Mouse (Mus musculus): ENCODE data around the gene Ank3. TPM values are rescaled to one million over a fixed set of nuclear protein-coding genes. Genes with fewer than 3 reads are reported as not detected.
"Not testable (repeated sequence)": the region's sequence is repeated elsewhere in the genome, so short reads cannot be mapped to it uniquely, and the experiment has no call there.

The Ank3 gene
- polyA plus RNA-seq (2015; fragmentation: Nextera tagmentation; extraction: Ambion mirVana): 21.6 and 30.6 TPM in 2 replicates

DNA sequence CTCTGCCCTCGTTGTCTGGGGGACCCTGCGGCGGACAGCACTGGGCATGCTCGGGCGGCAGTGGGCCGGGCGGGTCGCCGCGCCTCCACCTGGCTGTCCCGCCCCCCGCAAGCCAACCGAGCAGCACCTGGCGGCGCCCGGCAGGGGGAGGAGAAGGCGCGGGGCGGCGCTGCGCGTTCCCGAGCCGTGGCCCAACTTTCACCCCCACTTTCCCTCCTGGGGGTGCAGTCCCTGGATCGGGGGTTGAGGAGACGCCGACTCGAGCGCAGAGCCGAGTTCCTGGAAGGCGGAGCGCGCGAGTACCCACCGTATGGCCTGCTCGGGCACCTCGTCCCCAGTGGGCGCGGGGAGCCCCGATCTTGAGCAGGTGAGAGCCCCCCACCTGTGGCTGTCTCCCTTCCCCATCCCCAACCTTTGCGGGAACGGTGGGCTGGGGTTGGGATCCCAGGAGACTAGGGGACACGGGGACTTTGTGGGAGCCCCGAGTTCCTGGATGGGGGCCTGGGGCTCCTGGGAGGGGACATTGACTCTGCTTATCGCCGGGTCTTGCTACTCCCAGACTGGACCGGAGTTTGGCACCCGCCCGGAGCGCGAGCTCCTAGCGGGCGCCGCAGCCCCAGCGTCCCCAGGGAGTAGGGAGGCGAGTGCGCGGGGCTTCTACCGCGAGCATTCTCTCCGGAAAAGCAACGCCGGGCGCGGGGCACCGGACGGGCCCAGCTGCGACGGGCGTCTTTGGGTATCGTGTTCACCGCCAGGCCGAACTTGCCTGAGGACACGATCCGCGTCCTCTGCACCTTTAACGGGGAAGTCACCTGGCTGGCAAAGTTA is at the start of gene Ank3:
Gene Ank3, plus strand, starts transcription at position 11 of the 828 bp plus-strand sequence.
- peak; percentile 53 for TF ChIP-seq CTCF (IDR thresholded peaks at IDR 0.05; ENCODE audit: low read depth)
- ATAC-seq: peak; percentile 62
- H3K27ac ChIP-seq (ENCODE audit: low read depth, low read length): no peak within 1 kb of the TSS
- peaks cover 22% of the 10 kb centered on the region for H3K27me3 ChIP-seq (replicated peaks; ENCODE audit: control insufficient read depth, insufficient read depth, low read length)
- no peaks in the 10 kb centered on the region for H3K36me3 ChIP-seq (ENCODE audit: control insufficient read depth, insufficient read depth)
- H3K4me3 ChIP-seq (ENCODE audit: low read depth, low read length): peak within 1 kb of the TSS; percentile 61
- H3K4me1 ChIP-seq (replicated peaks; ENCODE audit: control insufficient read depth, insufficient read depth, low read length): no peaks in the 10 kb centered on the region
- under 1% methylated on average over 69 of the region's 77 CpGs for WGBS
- H3K9ac ChIP-seq (ENCODE audit: low read depth, low read length): peak within 1 kb of the TSS; percentile 53
- H3K4me2 ChIP-seq (replicated peaks; ENCODE audit: low read depth): peak within 1 kb of the TSS; percentile 100
- H3K9me3 ChIP-seq (ENCODE audit: control insufficient read depth): no peaks in the 10 kb centered on the region

DNA sequence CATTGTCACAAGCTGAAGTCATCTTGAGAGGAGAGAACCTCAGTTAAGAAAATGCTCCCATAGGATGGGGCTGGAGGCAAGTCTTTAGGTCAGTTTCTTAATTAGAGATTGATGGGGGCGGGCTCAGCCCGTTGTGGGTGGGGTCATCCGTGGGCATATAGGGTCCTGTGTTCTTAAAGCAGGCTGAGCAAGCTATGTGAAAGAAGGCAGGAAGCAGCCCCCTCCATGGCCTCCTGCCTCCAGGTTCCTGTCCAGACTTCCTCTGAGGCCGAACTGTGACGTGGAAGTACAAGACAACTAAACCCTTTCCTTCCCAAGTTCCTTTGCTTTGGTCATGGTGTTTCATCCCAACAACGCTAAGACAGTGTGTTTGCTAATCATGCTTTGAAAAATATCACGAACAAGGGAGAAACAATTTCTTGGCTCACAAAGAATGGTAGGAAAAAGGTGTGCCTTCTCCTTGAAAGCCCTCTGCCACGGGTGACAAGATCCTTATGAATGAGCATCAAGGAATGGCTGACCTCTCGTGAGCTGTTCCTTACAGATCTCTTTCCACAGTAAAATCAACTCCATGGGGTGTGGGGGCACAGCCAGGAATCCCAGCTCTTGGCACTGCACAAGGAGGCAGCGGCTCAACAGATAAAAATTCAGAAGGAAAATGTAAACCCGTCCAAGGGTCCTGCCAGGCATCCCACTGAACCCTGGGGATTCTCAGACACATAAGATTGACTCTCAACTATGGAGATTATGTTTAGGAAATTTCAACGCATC is 47.3 kb upstream of the Ank3 start:
- Histone ChIP-seq H3K9me3 (ENCODE audit: control insufficient read depth) (no peaks in the 10 kb centered on the region), H3K36me3 (ENCODE audit: control insufficient read depth, insufficient read depth) (0 out of 2 replicates have a peak, but pooled peaks cover under 1% of the 10 kb centered on the region), H3K27ac (ENCODE audit: low read depth, low read length) (peak overlapping the region; percentile 55), H3K4me3 (ENCODE audit: low read depth, low read length) (peak overlapping the region; percentile 80), H3K4me1 (replicated peaks; ENCODE audit: control insufficient read depth, insufficient read depth, low read length) (peaks cover 3% of the 10 kb centered on the region), H3K4me2 (replicated peaks; ENCODE audit: low read depth) (peak overlapping the region; percentile 92), H3K27me3 (replicated peaks; ENCODE audit: control insufficient read depth, insufficient read depth, low read length) (no peaks in the 10 kb centered on the region), H3K9ac (ENCODE audit: low read depth, low read length) (peak overlapping the region; percentile 69; the same call in 1 of the 2 replicates)
- no peak for ATAC-seq
- WGBS: 6% methylated on average over 12 of the region's 12 CpGs
- no peak for TF ChIP-seq CTCF (IDR thresholded peaks at IDR 0.05; ENCODE audit: low read depth)

DNA sequence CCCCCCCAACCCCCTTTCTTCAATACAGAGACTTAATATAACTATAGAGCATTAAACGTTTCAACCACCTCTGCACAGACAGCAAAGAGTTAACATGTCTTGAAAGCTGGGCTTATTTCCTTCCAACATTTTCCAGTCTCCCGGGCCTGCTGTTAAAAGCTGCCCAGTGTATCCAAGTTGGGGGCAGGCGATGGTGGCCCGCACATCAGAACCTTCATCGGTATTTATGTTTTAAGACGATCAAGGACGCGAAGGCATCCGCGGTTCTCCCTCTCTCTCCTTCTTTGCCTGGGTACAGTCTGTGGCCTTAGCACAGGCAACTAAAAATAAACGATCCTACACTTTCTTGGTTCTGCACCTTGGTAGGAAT is 46.7 kb upstream of the Ank3 start:
- Histone ChIP-seq H3K27me3 (replicated peaks; ENCODE audit: control insufficient read depth, insufficient read depth, low read length) (no peaks in the 10 kb centered on the region), H3K9ac (ENCODE audit: low read depth, low read length) (peak overlapping the region; percentile 69), H3K36me3 (ENCODE audit: control insufficient read depth, insufficient read depth) (no peaks in the 10 kb centered on the region), H3K27ac (ENCODE audit: low read depth, low read length) (peak overlapping the region; percentile 55), H3K4me3 (ENCODE audit: low read depth, low read length) (peak overlapping the region; percentile 80), H3K9me3 (ENCODE audit: control insufficient read depth) (0 out of 2 replicates have a peak, but pooled peaks cover under 1% of the 10 kb centered on the region), H3K4me2 (replicated peaks; ENCODE audit: low read depth) (peak overlapping the region; percentile 92), H3K4me1 (replicated peaks; ENCODE audit: control insufficient read depth, insufficient read depth, low read length) (peaks cover 3% of the 10 kb centered on the region)
- TF ChIP-seq CTCF (IDR thresholded peaks at IDR 0.05; ENCODE audit: low read depth): no peak
- under 1% methylated on average over 11 of the region's 11 CpGs for WGBS
- ATAC-seq: no peak

DNA sequence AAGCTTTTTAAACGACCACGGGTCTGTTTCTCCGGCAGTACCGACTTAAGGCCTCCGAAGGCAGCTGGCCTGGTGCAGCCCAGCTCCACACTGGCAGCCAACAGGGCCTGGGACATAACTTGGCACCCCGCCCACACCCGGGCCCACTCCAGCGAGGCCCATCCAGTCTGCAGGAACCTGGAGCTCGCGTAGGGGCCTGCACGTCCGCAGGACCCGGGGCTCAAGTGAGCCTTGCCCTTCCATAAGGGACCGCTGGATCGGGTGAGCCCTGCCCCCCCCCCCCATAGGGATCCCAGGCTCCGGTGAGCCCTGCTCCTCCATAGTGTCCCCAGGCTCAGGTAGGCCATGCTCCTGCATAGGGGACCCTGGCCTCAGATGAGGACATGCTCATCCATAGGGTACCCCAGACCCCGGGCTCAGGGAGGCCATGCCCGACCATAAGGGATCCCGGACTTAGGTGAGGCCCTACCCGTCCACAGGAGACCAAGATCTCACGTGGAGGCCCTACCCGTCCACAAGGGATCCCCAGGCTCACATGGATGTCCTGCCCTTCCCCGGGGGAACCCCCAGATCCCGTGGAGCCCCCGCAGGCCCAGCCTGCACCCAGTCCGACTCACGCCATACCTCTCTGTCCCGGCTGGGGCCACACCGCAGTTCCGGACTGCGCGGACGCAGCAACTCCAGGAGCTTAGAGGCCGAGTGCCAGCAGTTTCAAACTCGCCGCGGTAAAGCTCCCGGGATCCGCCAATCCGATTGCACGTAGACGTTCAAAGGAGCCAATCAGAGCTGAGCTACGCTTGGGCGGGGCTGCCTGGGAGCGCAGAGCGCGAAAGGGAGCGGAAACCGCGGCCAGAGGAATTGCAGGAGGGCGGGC is 46.1 kb upstream of the Ank3 start, which contains the start of gene Cdk1:
Gene Cdk1, minus strand, starts transcription at position 727 of the 874 bp plus-strand sequence.
- peak within 1 kb of the TSS; percentile 55 for H3K27ac ChIP-seq (ENCODE audit: low read depth, low read length)
- no peaks in the 10 kb centered on the region for H3K27me3 ChIP-seq (replicated peaks; ENCODE audit: control insufficient read depth, insufficient read depth, low read length)
- H3K4me3 ChIP-seq (ENCODE audit: low read depth, low read length): peak within 1 kb of the TSS; percentile 80
- under 1% methylated on average over 51 of the region's 51 CpGs for WGBS
- H3K4me1 ChIP-seq (replicated peaks; ENCODE audit: control insufficient read depth, insufficient read depth, low read length): peaks cover 3% of the 10 kb centered on the region
- TF ChIP-seq CTCF (IDR thresholded peaks at IDR 0.05; ENCODE audit: low read depth): no peak
- peak within 1 kb of the TSS; percentile 69 for H3K9ac ChIP-seq (ENCODE audit: low read depth, low read length)
- no peaks in the 10 kb centered on the region for H3K36me3 ChIP-seq (ENCODE audit: control insufficient read depth, insufficient read depth)
- 0 out of 2 replicates have a peak, but pooled peaks cover 6% of the 10 kb centered on the region for H3K9me3 ChIP-seq (ENCODE audit: control insufficient read depth)
- H3K4me2 ChIP-seq (replicated peaks; ENCODE audit: low read depth): peak within 1 kb of the TSS; percentile 92
- peak; percentile 96 for ATAC-seq

DNA sequence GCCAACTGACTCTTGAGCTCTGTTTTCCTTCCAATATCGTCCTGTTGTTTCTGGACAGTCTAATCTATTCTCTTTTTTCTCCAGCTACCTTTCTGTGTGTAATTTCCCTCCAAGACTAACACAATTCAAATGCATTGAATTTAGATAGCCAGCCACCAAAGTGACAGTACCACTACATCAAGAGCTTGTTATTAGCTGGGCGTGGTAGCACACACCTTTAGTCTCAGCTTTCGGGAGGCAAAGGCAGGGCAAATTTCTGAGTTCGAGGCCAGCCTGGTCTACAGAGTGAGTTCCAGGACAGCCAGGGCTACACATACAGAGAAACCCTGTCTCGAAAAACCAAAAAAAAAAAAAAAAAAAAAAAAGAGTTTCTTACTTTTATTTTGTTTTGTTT is 45.5 kb upstream of the Ank3 start:
- H3K4me1 ChIP-seq (replicated peaks; ENCODE audit: control insufficient read depth, insufficient read depth, low read length); H3K9ac ChIP-seq (ENCODE audit: low read depth, low read length); H3K27me3 ChIP-seq (replicated peaks; ENCODE audit: control insufficient read depth, insufficient read depth, low read length); H3K36me3 ChIP-seq (ENCODE audit: control insufficient read depth, insufficient read depth); H3K9me3 ChIP-seq (ENCODE audit: control insufficient read depth): not testable (repeated sequence)
- peak overlapping the region; percentile 55; the same call in 1 of the 2 replicates for H3K27ac ChIP-seq (ENCODE audit: low read depth, low read length)
- H3K4me2 ChIP-seq (replicated peaks; ENCODE audit: low read depth): peak overlapping the region; percentile 92
- 19% methylated on average over 5 of the region's 5 CpGs for WGBS
- ATAC-seq: peak; percentile 2; the same call in 1 of the 2 replicates
- peak overlapping the region; percentile 80 for H3K4me3 ChIP-seq (ENCODE audit: low read depth, low read length)

Data from intestine, postnatal 0 days (tissue).